8 mouse cellular contexts compared by ENCODE assay signal in genomic region chr13:48878534-48878933, GRCm38 (mm10). TPM values are rescaled to one million over a fixed set of nuclear protein-coding genes. Genes with fewer than 3 reads are reported as not detected.
DNase-seq lines count a peak whose midpoint lies in the region; ATAC-seq and TF ChIP-seq lines count a peak whose summit lies in the region.

No protein-coding gene starts in this region.

- peak overlapping the region; percentile 84 for H3K9ac ChIP-seq in heart, embryonic 12.5 days
- H3K9ac ChIP-seq in kidney, postnatal 0 days (ENCODE audit: low read depth, low read length) = peak overlapping the region; percentile 63
- peak overlapping the region; percentile 66 for H3K9ac ChIP-seq in liver, embryonic 11.5 days (ENCODE audit: low read depth, low read length)
- H3K9ac ChIP-seq in stomach, embryonic 14.5 days (replicated peaks; ENCODE audit: low read depth, low read length) = peak overlapping the region; percentile 54

- under 1% methylated on average over 36 of the region's 36 CpGs for WGBS in heart, embryonic 12.5 days
- WGBS in kidney, postnatal 0 days = under 1% methylated on average over 36 of the region's 36 CpGs
- under 1% methylated on average over 36 of the region's 36 CpGs for WGBS in liver, embryonic 11.5 days
- WGBS in stomach, embryonic 14.5 days = under 1% methylated on average over 36 of the region's 36 CpGs

- no peaks in the 10 kb centered on the region for H3K79me3 ChIP-seq in C2C12 (ENCODE audit: low read depth)

- H3K79me2 ChIP-seq in C2C12 (ENCODE audit: control insufficient read depth, insufficient read depth) = no peaks in the 10 kb centered on the region

- peak overlapping the region; percentile 18 for H3K4me3 ChIP-seq in C2C12 (ENCODE audit: insufficient read depth, poor library complexity, severe bottlenecking)
- H3K4me3 ChIP-seq in erythroblast, embryonic 14.5 days (replicated peaks) = peak overlapping the region; percentile 62
- H3K4me3 ChIP-seq in heart, embryonic 12.5 days = peak overlapping the region; percentile 46
- peak overlapping the region; percentile 13 for H3K4me3 ChIP-seq in kidney, postnatal 0 days (replicated peaks; ENCODE audit: low read depth, low read length)
- H3K4me3 ChIP-seq in liver, embryonic 11.5 days (ENCODE audit: low read depth, low read length) = peak overlapping the region; percentile 42
- H3K4me3 ChIP-seq in stomach, embryonic 14.5 days (ENCODE audit: low read depth, low read length) = peak overlapping the region; percentile 30

- no peaks in the 10 kb centered on the region for H3K27me3 ChIP-seq in C2C12 (ENCODE audit: control insufficient read depth, insufficient read depth, insufficient read length)
- no peaks in the 10 kb centered on the region for H3K27me3 ChIP-seq in erythroblast, embryonic 14.5 days (ENCODE audit: control insufficient read depth)
- no peaks in the 10 kb centered on the region for H3K27me3 ChIP-seq in heart, embryonic 12.5 days (replicated peaks)
- no peaks in the 10 kb centered on the region for H3K27me3 ChIP-seq in kidney, postnatal 0 days (ENCODE audit: insufficient read depth, low read length)
- no peaks in the 10 kb centered on the region for H3K27me3 ChIP-seq in liver, embryonic 11.5 days (replicated peaks; ENCODE audit: control insufficient read depth, insufficient read depth, low read length)
- no peaks in the 10 kb centered on the region for H3K27me3 ChIP-seq in stomach, embryonic 14.5 days (ENCODE audit: control insufficient read depth, insufficient read depth, low read length)

- peak overlapping the region; percentile 45 for H3ac ChIP-seq in C2C12 (ENCODE audit: control insufficient read depth, insufficient read length, low read depth)

- no peaks in the 10 kb centered on the region for H3K9me3 ChIP-seq in erythroblast, embryonic 14.5 days (ENCODE audit: control insufficient read depth, low read length)
- no peaks in the 10 kb centered on the region for H3K9me3 ChIP-seq in heart, embryonic 12.5 days (replicated peaks)
- no peaks in the 10 kb centered on the region for H3K9me3 ChIP-seq in kidney, postnatal 0 days (replicated peaks; ENCODE audit: low read length)
- no peaks in the 10 kb centered on the region for H3K9me3 ChIP-seq in liver, embryonic 11.5 days (ENCODE audit: control insufficient read depth, low read length)
- no peaks in the 10 kb centered on the region for H3K9me3 ChIP-seq in stomach, embryonic 14.5 days (ENCODE audit: control insufficient read depth, low read depth, low read length)

- H3K4me1 ChIP-seq in erythroblast, embryonic 14.5 days (ENCODE audit: control insufficient read depth) = peaks cover 15% of the 10 kb centered on the region
- H3K4me1 ChIP-seq in heart, embryonic 12.5 days (replicated peaks) = peaks cover 20% of the 10 kb centered on the region
- peaks cover 3% of the 10 kb centered on the region; the same call in 1 of the 2 replicates for H3K4me1 ChIP-seq in kidney, postnatal 0 days (replicated peaks; ENCODE audit: insufficient read depth, low read length)
- H3K4me1 ChIP-seq in liver, embryonic 11.5 days (replicated peaks; ENCODE audit: control insufficient read depth, insufficient read depth, low read length) = 0 out of 2 replicates have a peak, but pooled peaks cover 2% of the 10 kb centered on the region
- H3K4me1 ChIP-seq in stomach, embryonic 14.5 days (ENCODE audit: control insufficient read depth, insufficient read depth, low read length) = no peaks in the 10 kb centered on the region

- H3K27ac ChIP-seq in heart, embryonic 12.5 days (ENCODE audit: poor library complexity, severe bottlenecking) = peak overlapping the region; percentile 85
- peak overlapping the region; percentile 81 for H3K27ac ChIP-seq in kidney, postnatal 0 days
- peak overlapping the region; percentile 81 for H3K27ac ChIP-seq in liver, embryonic 11.5 days (ENCODE audit: low read depth, low read length)
- H3K27ac ChIP-seq in stomach, embryonic 14.5 days (ENCODE audit: low read length) = peak overlapping the region; percentile 82

- ATAC-seq in heart, embryonic 12.5 days (ENCODE audit: insufficient number of reproducible peaks, low FRiP score) = peak; percentile 99
- peak; percentile 98 for ATAC-seq in kidney, postnatal 0 days (replicated peaks; ENCODE audit: low FRiP score, low read depth)
- peak; percentile 99 for ATAC-seq in liver, embryonic 11.5 days (replicated peaks; ENCODE audit: low FRiP score)
- ATAC-seq in stomach, embryonic 14.5 days (ENCODE audit: insufficient number of reproducible peaks, insufficient read depth, low FRiP score, low read depth) = peak; percentile 99

- no peak for TF ChIP-seq CTCF in C2C12 (IDR thresholded peaks at IDR 0.05; ENCODE audit: control insufficient read depth, insufficient read depth, insufficient read length)
- no peak for TF ChIP-seq CTCF in brain, embryonic 14.5 days (IDR thresholded peaks at IDR 0.05; ENCODE audit: borderline replicate concordance, extremely low read depth, insufficient read depth, insufficient read length)
- no peak for TF ChIP-seq CTCF in kidney, postnatal 0 days (IDR thresholded peaks at IDR 0.05; ENCODE audit: low read depth)

- TF ChIP-seq POLR2A in brain, embryonic 14.5 days (IDR thresholded peaks at IDR 0.05; ENCODE audit: borderline replicate concordance, extremely low read depth, insufficient read depth, insufficient read length, poor library complexity, severe bottlenecking) = peak; percentile 55; the same call in 1 of the 2 replicates

- peak overlapping the region; percentile 75 for H3K4me2 ChIP-seq in heart, embryonic 12.5 days
- peak overlapping the region; percentile 52 for H3K4me2 ChIP-seq in kidney, postnatal 0 days (ENCODE audit: low read length)
- peak overlapping the region; percentile 70 for H3K4me2 ChIP-seq in liver, embryonic 11.5 days
- peak overlapping the region; percentile 64 for H3K4me2 ChIP-seq in stomach, embryonic 14.5 days (replicated peaks; ENCODE audit: low read depth, low read length)

- peak; percentile 99 for DNase-seq in brain, embryonic 14.5 days (ENCODE audit: low read depth)
- DNase-seq in kidney, postnatal 0 days (ENCODE audit: low spot score) = peak; percentile 98
- peak; percentile 96 for DNase-seq in liver, embryonic 11.5 days (ENCODE audit: low spot score)
- DNase-seq in naive thymus-derived CD4-positive, alpha-beta T cell, adult 2 months (ENCODE audit: low read depth) = peak; percentile 99

- H3K36me3 ChIP-seq in C2C12 (ENCODE audit: control insufficient read depth, insufficient read depth) = peaks cover 24% of the 10 kb centered on the region
- H3K36me3 ChIP-seq in erythroblast, embryonic 14.5 days (ENCODE audit: control insufficient read depth) = peaks cover 64% of the 10 kb centered on the region
- H3K36me3 ChIP-seq in heart, embryonic 12.5 days = peaks cover 33% of the 10 kb centered on the region
- peaks cover 21% of the 10 kb centered on the region for H3K36me3 ChIP-seq in kidney, postnatal 0 days (ENCODE audit: insufficient read depth, low read length)
- peaks cover 18% of the 10 kb centered on the region for H3K36me3 ChIP-seq in liver, embryonic 11.5 days (ENCODE audit: control insufficient read depth, insufficient read depth, low read length)
- H3K36me3 ChIP-seq in stomach, embryonic 14.5 days (ENCODE audit: control insufficient read depth, insufficient read depth, low read length) = peaks cover 19% of the 10 kb centered on the region

TF ChIP-seq in C2C12, 6 proteins besides CTCF, POLR2A, EP300 and RAD21:
- no peak for TF ChIP-seq MYOG (IDR thresholded peaks at IDR 0.05; ENCODE audit: control insufficient read depth, extremely low read depth, insufficient read length)
- peak; percentile 16 for TF ChIP-seq MAX (IDR thresholded peaks at IDR 0.05)
- TF ChIP-seq FOSL1 (IDR thresholded peaks at IDR 0.05; ENCODE audit: insufficient read depth, low read length, poor library complexity, severe bottlenecking) = no peak
- TF ChIP-seq USF1 (IDR thresholded peaks at IDR 0.05; ENCODE audit: low read depth) = peak; percentile 96

RNA-seq across cellular contexts. Expression of gene Phf2, which starts 7.6 kb away (rescaled TPM):
- 20.1 TPM for polyA plus RNA-seq in C2C12 (2012; fragmentation: generic; extraction: Trizol)
- polyA plus RNA-seq in brain, embryonic 14.5 days (2012; rRNA removed) = 23.6 and 43.3 TPM in 2 replicates
- 2.9 and 3.1 TPM in 2 replicates for polyA plus RNA-seq in erythroblast, embryonic 14.5 days (2012)
- polyA plus RNA-seq in heart, embryonic 12.5 days (2016; fragmentation: Nextera tagmentation; extraction: Ambion mirVana) = 4.9 and 5.7 TPM in 2 replicates
- 5.3 and 5.4 TPM in 2 replicates for polyA plus RNA-seq in kidney, postnatal 0 days (2015; fragmentation: Nextera tagmentation; extraction: Ambion mirVana)
- 6.2 and 8.3 TPM in 2 replicates for polyA plus RNA-seq in liver, embryonic 11.5 days (2014; fragmentation: Nextera tagmentation; extraction: Ambion mirVana)
- polyA plus RNA-seq in stomach, embryonic 14.5 days (2014; fragmentation: Nextera tagmentation; extraction: Ambion mirVana) = 11.6 and 12.7 TPM in 2 replicates

Comparison
In these comparisons a context has a peak if more than half of its experiments do, and no peak if none do; other contexts are left out.
1. Peak in every context shown above with its lines: DNase-seq, ATAC-seq, H3K4me3 ChIP-seq and H3K27ac ChIP-seq.